Mouse (Mus musculus) limb, embryonic 15.5 days (tissue): ENCODE data around the gene Fbxw11. TPM values are rescaled to one million over a fixed set of nuclear protein-coding genes. Genes with fewer than 3 reads are reported as not detected.
"Not testable (repeated sequence)": the region's sequence is repeated elsewhere in the genome, so short reads cannot be mapped to it uniquely, and the experiment has no call there.

Source experiments
- ATAC-seq: fragments of 200-750 bp; cut with Nextera tagmentation; 2 replicates; pipeline ENCODE4 v1.8.0; 2017; ENCODE audit warnings: low read depth, moderate TSS enrichment; ENCODE audit not compliant: insufficient number of reproducible peaks, low FRiP score, low TSS enrichment
- H3K27ac ChIP-seq: fragments of 300-500 bp; sonication (generic); 2 replicates; pipeline ENCODE4 v1.5.1; 2015; ENCODE audit warnings: moderate library complexity, mild to moderate bottlenecking, inconsistent platforms
- H3K27me3 ChIP-seq: fragments of 300-500 bp; sonication (generic); 2 replicates; pipeline ENCODE4 v1.6.1; 2015; ENCODE audit warnings: inconsistent platforms
- H3K36me3 ChIP-seq: fragments of 300-500 bp; sonication (generic); 2 replicates; pipeline ENCODE4 v1.6.1; 2015; ENCODE audit warnings: inconsistent platforms
- H3K4me1 ChIP-seq: fragments of 300-500 bp; sonication (generic); 2 replicates; pipeline ENCODE4 v1.6.1; 2015; ENCODE audit warnings: inconsistent platforms
- H3K4me2 ChIP-seq: fragments of 300-500 bp; sonication (generic); 2 replicates; pipeline ENCODE4 v1.6.1; 2015; ENCODE audit warnings: mild to moderate bottlenecking, inconsistent platforms
- H3K4me3 ChIP-seq: fragments of 300-500 bp; sonication (generic); 2 replicates; pipeline ENCODE4 v1.5.1; 2015; ENCODE audit warnings: mild to moderate bottlenecking, inconsistent platforms
- H3K9ac ChIP-seq: fragments of 300-500 bp; sonication (generic); 2 replicates; pipeline ENCODE4 v1.6.1; 2015; ENCODE audit warnings: inconsistent platforms
- H3K9me3 ChIP-seq: fragments of 300-500 bp; sonication (generic); 2 replicates; pipeline ENCODE4 v1.6.1; 2016; ENCODE audit warnings: inconsistent platforms
- WGBS: fragments of 180-500 bp; shearing (Covaris S2); methylation state at CpG from one replicate; pipeline ENCODE4 v1.1.7; 2015; 5-methylcytosine and 5-hydroxymethylcytosine counted together
- polyA plus RNA-seq: library from polyadenylated mRNA; unstranded; fragments of >200 nt; fragmentation: Nextera tagmentation; extraction: Ambion mirVana; gene quantifications from 2 replicates; pipeline ENCODE4 v1.2.1, GENCODE M21; 2015

Fbxw11 gene
- polyA plus RNA-seq, 1 experiment from 2014 or later: 76.9 TPM

- peaks cover 15% of the 10 kb centered on the region for H3K4me1 ChIP-seq
- no peak for ATAC-seq
- no peak overlapping the region for H3K4me2 ChIP-seq
- no peak overlapping the region for H3K9ac ChIP-seq
- H3K9me3 ChIP-seq: no peaks in the 10 kb centered on the region
- H3K27me3 ChIP-seq: no peaks in the 10 kb centered on the region
- 0 out of 2 replicates have a peak, but pooled peaks cover 9% of the 10 kb centered on the region for H3K36me3 ChIP-seq
- 95% methylated on average over 29 of the region's 29 CpGs for WGBS
- H3K27ac ChIP-seq: no peak overlapping the region
- H3K4me3 ChIP-seq: no peak overlapping the region
Observed at GRCm38 (mm10) chr11:32614463-32614862, 28.1 kb upstream of the Fbxw11 start.

- Histone ChIP-seq H3K4me1 (peaks cover 22% of the 10 kb centered on the region), H3K4me2 (no peak overlapping the region), H3K27ac (no peak overlapping the region), H3K4me3 (no peak overlapping the region), H3K9ac (no peak overlapping the region), H3K27me3 (no peaks in the 10 kb centered on the region), H3K36me3 (0 out of 2 replicates have a peak, but pooled peaks cover 7% of the 10 kb centered on the region), H3K9me3 (no peaks in the 10 kb centered on the region)
- 17% methylated on average over 11 of the region's 11 CpGs for WGBS
- no peak for ATAC-seq
Observed at GRCm38 (mm10) chr11:32615561-32615960, 27.0 kb upstream of the Fbxw11 start.

GRCm38 (mm10) chr11:32616091-32616490 lies 26.4 kb upstream of the Fbxw11 start:
- H3K4me1 ChIP-seq: peaks cover 22% of the 10 kb centered on the region
- 73% methylated on average over 6 of the region's 6 CpGs for WGBS
- H3K4me2 ChIP-seq: no peak overlapping the region
- no peak for ATAC-seq
- H3K36me3 ChIP-seq: 0 out of 2 replicates have a peak, but pooled peaks cover 6% of the 10 kb centered on the region
- H3K4me3 ChIP-seq: no peak overlapping the region
- H3K27me3 ChIP-seq: no peaks in the 10 kb centered on the region
- H3K27ac ChIP-seq: no peak overlapping the region
- no peaks in the 10 kb centered on the region for H3K9me3 ChIP-seq
- no peak overlapping the region for H3K9ac ChIP-seq

GRCm38 (mm10) chr11:32618036-32618435 lies 24.5 kb upstream of the Fbxw11 start:
- no peak overlapping the region for H3K4me3 ChIP-seq
- ATAC-seq: no peak
- no peak overlapping the region for H3K9ac ChIP-seq
- H3K27me3 ChIP-seq: no peaks in the 10 kb centered on the region
- peaks cover 19% of the 10 kb centered on the region for H3K4me1 ChIP-seq
- no peaks in the 10 kb centered on the region for H3K9me3 ChIP-seq
- no peak overlapping the region for H3K4me2 ChIP-seq
- no peak overlapping the region for H3K27ac ChIP-seq
- H3K36me3 ChIP-seq: peaks cover 5% of the 10 kb centered on the region; the same call in 1 of the 2 replicates
- WGBS: 83% methylated on average over 1 of the region's 1 CpGs

GRCm38 (mm10) chr11:32618641-32619040 lies 23.9 kb upstream of the Fbxw11 start:
- not testable (repeated sequence) for H3K4me3 ChIP-seq, H3K27ac ChIP-seq, ATAC-seq, H3K4me2 ChIP-seq, H3K36me3 ChIP-seq, H3K9ac ChIP-seq, H3K27me3 ChIP-seq, H3K9me3 ChIP-seq
- WGBS: 83% methylated on average over 5 of the region's 5 CpGs
- H3K4me1 ChIP-seq: peaks cover 19% of the 10 kb centered on the region

GRCm38 (mm10) chr11:32619257-32619816 lies 23.2 kb upstream of the Fbxw11 start:
- no peaks in the 10 kb centered on the region for H3K27me3 ChIP-seq
- peak; percentile 55 for ATAC-seq
- H3K4me2 ChIP-seq: no peak overlapping the region
- H3K4me1 ChIP-seq: peaks cover 19% of the 10 kb centered on the region
- H3K27ac ChIP-seq: peak overlapping the region; percentile 65
- no peaks in the 10 kb centered on the region; the same call in 1 of the 2 replicates for H3K36me3 ChIP-seq
- H3K9ac ChIP-seq: no peak overlapping the region
- WGBS: 27% methylated on average over 8 of the region's 8 CpGs
- no peak overlapping the region for H3K4me3 ChIP-seq
- no peaks in the 10 kb centered on the region for H3K9me3 ChIP-seq

GRCm38 (mm10) chr11:32619866-32620456 lies 22.6 kb upstream of the Fbxw11 start:
- H3K9ac ChIP-seq: no peak overlapping the region
- H3K27me3 ChIP-seq: no peaks in the 10 kb centered on the region
- H3K9me3 ChIP-seq: no peaks in the 10 kb centered on the region
- H3K4me1 ChIP-seq: peaks cover 19% of the 10 kb centered on the region
- 85% methylated on average over 6 of the region's 6 CpGs for WGBS
- no peaks in the 10 kb centered on the region; the same call in 1 of the 2 replicates for H3K36me3 ChIP-seq
- H3K27ac ChIP-seq: peak overlapping the region; percentile 65
- no peak overlapping the region for H3K4me2 ChIP-seq
- H3K4me3 ChIP-seq: no peak overlapping the region
- ATAC-seq: no peak

GRCm38 (mm10) chr11:32621831-32622478 lies 20.6 kb upstream of the Fbxw11 start:
- no peaks in the 10 kb centered on the region; the same call in 1 of the 2 replicates for H3K36me3 ChIP-seq
- no peak for ATAC-seq
- no peak overlapping the region for H3K4me2 ChIP-seq
- H3K4me3 ChIP-seq: no peak overlapping the region
- no peak overlapping the region for H3K9ac ChIP-seq
- no peaks in the 10 kb centered on the region for H3K27me3 ChIP-seq
- H3K9me3 ChIP-seq: no peaks in the 10 kb centered on the region
- 70% methylated on average over 12 of the region's 12 CpGs for WGBS
- H3K4me1 ChIP-seq: peaks cover 14% of the 10 kb centered on the region
- no peak overlapping the region for H3K27ac ChIP-seq

- no peaks in the 10 kb centered on the region; the same call in 1 of the 2 replicates for H3K36me3 ChIP-seq
- no peak overlapping the region for H3K4me2 ChIP-seq
- no peaks in the 10 kb centered on the region for H3K9me3 ChIP-seq
- no peak overlapping the region for H3K27ac ChIP-seq
- H3K9ac ChIP-seq: no peak overlapping the region
- peaks cover 14% of the 10 kb centered on the region for H3K4me1 ChIP-seq
- 84% methylated on average over 13 of the region's 13 CpGs for WGBS
- no peak for ATAC-seq
- H3K27me3 ChIP-seq: no peaks in the 10 kb centered on the region
- H3K4me3 ChIP-seq: no peak overlapping the region
Observed at GRCm38 (mm10) chr11:32622479-32623190, 19.9 kb upstream of the Fbxw11 start.

- no peak for ATAC-seq
- 76% methylated on average over 5 of the region's 5 CpGs for WGBS
- H3K27ac ChIP-seq: no peak overlapping the region
Observed at GRCm38 (mm10) chr11:32623236-32623635, 19.3 kb upstream of the Fbxw11 start.

GRCm38 (mm10) chr11:32623912-32624311 lies 18.6 kb upstream of the Fbxw11 start:
- H3K27me3 ChIP-seq: no peaks in the 10 kb centered on the region
- H3K9ac ChIP-seq: no peak overlapping the region
- 87% methylated on average over 6 of the region's 6 CpGs for WGBS
- H3K27ac ChIP-seq: no peak overlapping the region
- H3K4me3 ChIP-seq: no peak overlapping the region
- no peak overlapping the region for H3K4me2 ChIP-seq
- no peak for ATAC-seq
- no peaks in the 10 kb centered on the region for H3K9me3 ChIP-seq
- no peaks in the 10 kb centered on the region; the same call in 1 of the 2 replicates for H3K36me3 ChIP-seq
- peaks cover 13% of the 10 kb centered on the region for H3K4me1 ChIP-seq

More at GRCm38 (mm10) chr11:32623236-32623635, 19.3 kb upstream of the Fbxw11 start:
- no peak overlapping the region for H3K4me2 ChIP-seq
- H3K4me3 ChIP-seq: no peak overlapping the region
- peaks cover 14% of the 10 kb centered on the region for H3K4me1 ChIP-seq
- H3K9me3 ChIP-seq: no peaks in the 10 kb centered on the region
- H3K27me3 ChIP-seq: no peaks in the 10 kb centered on the region
- no peaks in the 10 kb centered on the region; the same call in 1 of the 2 replicates for H3K36me3 ChIP-seq
- 0 out of 2 replicates have a peak overlapping the region, but pooled peaks have one; percentile 2 for H3K9ac ChIP-seq
